Mouse (Mus musculus) MEL (cell line): ENCODE results near the gene Plcg2.

ENCODE experiments used
- CTCF ChIP-seq, 3 experiments: IDR thresholded peaks in 2 of 3; conservative IDR thresholded peaks in 1 of 3; 2 replicates each; pipeline ENCODE4 v1.5.1; 2011 to 2012; ENCODE audit warnings: low read length in 3 of 3, low read depth in 2 of 3, mild to moderate bottlenecking in 2 of 3, improper control_type of control experiment in 1 of 3, inconsistent platforms in 1 of 3, mixed read lengths in 1 of 3, moderate library complexity in 1 of 3; ENCODE audit not compliant: control insufficient read depth in 1 of 3, insufficient read depth in 1 of 3, poor library complexity in 1 of 3, severe bottlenecking in 1 of 3
- EP300 ChIP-seq, 2 experiments: IDR thresholded peaks; 2 replicates each; pipeline ENCODE4 v1.6.1; 2011; ENCODE audit warnings: improper control_type of control experiment in 2 of 2, low read length in 2 of 2, low read depth in 1 of 2, mild to moderate bottlenecking in 1 of 2
- KAT2A ChIP-seq: conservative IDR thresholded peaks from 2 replicates; pipeline ENCODE4 v1.6.1; 2012; ENCODE audit warnings: low read depth, low read length, improper control_type of control experiment, inconsistent platforms
- RCOR1 ChIP-seq: IDR thresholded peaks from 2 replicates; pipeline ENCODE4 v1.6.1; 2012; ENCODE audit warnings: low read depth, mild to moderate bottlenecking, inconsistent platforms, low read length, improper control_type of control experiment
- TAL1 ChIP-seq: IDR thresholded peaks from 2 replicates; pipeline ENCODE4 v1.6.1; 2012; ENCODE audit warnings: mild to moderate bottlenecking, inconsistent platforms, low read length, moderate library complexity, mixed read lengths
- USF1 ChIP-seq: IDR thresholded peaks from 2 replicates; pipeline ENCODE4 v1.6.1; 2014; ENCODE audit warnings: low read depth, mild to moderate bottlenecking, inconsistent platforms, low read length, improper control_type of control experiment, moderate library complexity

DNA sequence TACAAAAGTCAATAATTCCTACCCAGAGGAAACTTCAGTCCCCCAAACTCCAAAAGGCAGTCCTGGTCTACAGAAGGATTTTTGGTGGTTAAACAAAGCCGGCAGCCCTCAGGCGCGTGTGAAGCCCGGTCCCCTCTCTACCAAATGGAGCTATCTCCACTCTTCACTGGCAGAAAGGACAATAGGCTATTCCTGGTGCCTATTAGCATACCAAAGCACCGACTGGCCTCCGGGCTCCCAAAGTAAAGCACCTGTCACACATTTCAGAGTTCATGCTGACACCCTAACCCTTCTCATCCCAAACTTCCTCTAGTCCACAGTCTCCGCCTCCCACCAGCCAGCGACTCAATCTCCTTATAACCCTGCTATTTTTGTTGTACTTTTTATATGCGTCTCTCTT, 4.5 kb upstream of the Plcg2 start:
- no peak for TF ChIP-seq CTCF (IDR thresholded peaks at IDR 0.05 in 2 of 3, conservative IDR thresholded peaks at IDR 0.05 in 1 of 3; ENCODE audit: control insufficient read depth in 1 of 3, insufficient read depth in 1 of 3, low read depth in 2 of 3, low read length in 3 of 3, poor library complexity in 1 of 3, severe bottlenecking in 1 of 3)
- no peak for TF ChIP-seq RCOR1
- no peak for TF ChIP-seq TAL1
- TF ChIP-seq EP300 (IDR thresholded peaks at IDR 0.05; ENCODE audit: low read depth in 1 of 2, low read length in 2 of 2): no peak
- no peak for TF ChIP-seq KAT2A
- no peak for TF ChIP-seq USF1
